Mouse (Mus musculus) kidney, postnatal 0 days (tissue): Measurements from ENCODE around the gene Cd81. TPM values are rescaled to one million over a fixed set of nuclear protein-coding genes. Genes with fewer than 3 reads are reported as not detected.

Source experiments
- ATAC-seq: fragments of 200-750 bp; cut with Nextera tagmentation; replicated peaks from 2 replicates; pipeline ENCODE4 v1.8.0; 2017; ENCODE audit warnings: low read depth, moderate number of reproducible peaks, moderate TSS enrichment, moderate library complexity; ENCODE audit not compliant: low FRiP score
- DNase-seq: peaks from one replicate; pipeline ENCODE4 v3.0.0-alpha.2; 2016; ENCODE audit warnings: low spot score
- H3K27ac ChIP-seq: fragments of 300-500 bp; sonication (generic); 2 replicates; pipeline ENCODE4 v1.5.1; 2014; ENCODE audit warnings: mild to moderate bottlenecking
- H3K27me3 ChIP-seq: fragments of 300-500 bp; sonication (generic); 2 replicates; pipeline ENCODE4 v1.6.1; 2014; ENCODE audit warnings: low read length, mixed read lengths; ENCODE audit not compliant: insufficient read depth
- H3K36me3 ChIP-seq: fragments of 300-500 bp; sonication (generic); 2 replicates; pipeline ENCODE4 v1.6.1; 2014; ENCODE audit warnings: low read length, mixed read lengths; ENCODE audit not compliant: insufficient read depth
- H3K4me1 ChIP-seq: fragments of 300-500 bp; sonication (generic); replicated peaks from 2 replicates; pipeline ENCODE4 v1.6.1; 2014; ENCODE audit warnings: antibody characterized with exemption, low read length, mixed read lengths; ENCODE audit not compliant: insufficient read depth
- H3K4me2 ChIP-seq: fragments of 300-500 bp; sonication (generic); 2 replicates; pipeline ENCODE4 v1.6.1; 2014; ENCODE audit warnings: mild to moderate bottlenecking, low read length, moderate library complexity, mixed read lengths
- H3K4me3 ChIP-seq: fragments of 300-500 bp; sonication (generic); replicated peaks from 2 replicates; pipeline ENCODE4 v1.5.1; 2014; ENCODE audit warnings: low read depth, low read length
- H3K9ac ChIP-seq: fragments of 300-500 bp; sonication (generic); 2 replicates; pipeline ENCODE4 v1.6.1; 2014; ENCODE audit warnings: low read depth, low read length
- H3K9me3 ChIP-seq: fragments of 300-500 bp; sonication (generic); replicated peaks from 2 replicates; pipeline ENCODE4 v1.6.1; 2016; ENCODE audit warnings: low read length, inconsistent platforms, mixed read lengths
- CTCF ChIP-seq: IDR thresholded peaks from 2 replicates; pipeline ENCODE4 v1.5.1; 2016; ENCODE audit warnings: antibody characterized with exemption, low read depth, mild to moderate bottlenecking, moderate library complexity
- WGBS: fragments of 180-500 bp; shearing (Covaris S2); extraction: QIAGEN DNeasy Blood & Tissue Kit; methylation state at CpG from one replicate; pipeline ENCODE4 v1.1.7; 2014; 5-methylcytosine and 5-hydroxymethylcytosine counted together
- polyA plus RNA-seq: library from polyadenylated mRNA; unstranded; fragments of >200 nt; fragmentation: Nextera tagmentation; extraction: Ambion mirVana; gene quantifications from 2 replicates; pipeline ENCODE4 v1.2.1, GENCODE M21; 2015

Cd81 gene
- polyA plus RNA-seq, 1 experiment from 2014 or later, result 621 TPM

DNA sequence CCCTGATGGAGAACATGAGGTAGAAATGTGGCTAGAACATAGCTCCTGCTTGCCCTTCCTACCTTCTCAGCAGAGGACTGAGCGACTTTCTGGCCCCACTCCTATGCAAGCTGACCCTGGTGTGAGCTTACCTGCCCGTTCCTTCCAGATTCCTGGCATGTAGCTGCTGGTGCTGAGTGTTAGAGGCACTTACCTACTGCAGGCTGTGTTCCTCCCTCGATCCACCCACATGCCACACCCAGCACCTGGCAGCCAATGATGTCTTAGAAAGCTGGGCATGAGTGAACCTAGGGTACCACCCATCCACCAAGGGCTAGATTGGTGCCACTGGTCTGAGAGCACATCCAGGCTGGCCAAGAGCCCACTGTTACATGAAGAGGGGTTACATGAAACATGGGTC, 41.3 kb downstream of the Cd81 start:
- ATAC-seq, result no peak
- no peaks in the 10 kb centered on the region for H3K36me3 ChIP-seq
- no peak overlapping the region for H3K27ac ChIP-seq
- H3K9me3 ChIP-seq, result no peaks in the 10 kb centered on the region
- DNase-seq, result no peak
- H3K4me2 ChIP-seq, result no peak overlapping the region
- H3K27me3 ChIP-seq, result no peaks in the 10 kb centered on the region
- TF ChIP-seq CTCF, result no peak
- no peak overlapping the region for H3K4me3 ChIP-seq
- WGBS, result 74% methylated on average over 3 of the region's 3 CpGs
- no peak overlapping the region for H3K9ac ChIP-seq
- no peaks in the 10 kb centered on the region for H3K4me1 ChIP-seq

DNA sequence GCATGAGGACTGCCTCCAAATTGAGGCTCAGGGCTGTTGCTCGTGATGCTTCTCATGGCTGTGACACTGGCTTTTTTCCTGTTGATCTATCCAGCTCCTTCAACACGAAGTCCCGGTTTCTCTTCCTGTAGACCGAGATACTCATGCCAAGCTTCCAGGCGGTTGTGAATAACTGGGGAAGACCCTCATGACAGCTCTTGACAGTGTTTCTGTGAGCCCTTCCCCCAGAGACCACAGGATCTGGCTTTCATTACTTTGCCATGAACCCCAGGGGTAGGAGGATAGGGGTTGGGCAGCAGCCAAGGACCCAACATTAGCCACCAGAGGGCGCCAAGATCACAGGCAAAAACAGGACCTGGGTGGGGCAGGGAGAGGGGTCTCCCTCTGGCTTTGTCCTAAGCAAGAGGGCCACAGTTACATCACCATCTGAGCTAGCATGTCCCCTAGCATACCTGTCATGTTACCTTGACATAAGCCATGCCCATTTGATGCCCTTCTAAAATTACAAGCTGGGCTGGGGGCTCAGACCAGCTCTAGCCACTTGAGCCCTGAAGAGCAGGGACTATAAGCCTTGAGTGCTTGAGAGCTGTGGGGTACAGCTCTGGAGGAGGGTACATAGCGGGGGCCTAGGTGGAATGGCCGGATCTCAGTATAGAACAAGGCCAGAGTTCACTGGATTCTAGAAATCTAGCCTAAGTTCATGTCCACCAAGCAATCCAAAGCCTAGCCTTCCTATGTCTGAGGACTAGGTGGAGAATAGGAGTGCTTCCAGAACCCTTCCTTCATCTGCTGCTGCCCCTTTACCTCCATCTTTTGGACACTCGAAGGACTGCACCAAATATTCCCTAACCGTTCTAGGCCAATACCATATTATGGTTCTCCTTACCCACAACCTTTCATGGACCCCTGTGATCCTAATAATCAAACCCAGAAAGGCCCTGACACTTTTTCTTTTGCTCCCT, 42.3 kb downstream of the Cd81 start, which contains the start of gene Trpm5:
Gene Trpm5, minus strand, starts transcription at position 51 of the 962 bp plus-strand sequence.
- peak; percentile 70 for DNase-seq
- Histone ChIP-seq H3K4me1 (no peaks in the 10 kb centered on the region), H3K9ac (no peak within 1 kb of the TSS), H3K4me3 (no peak within 1 kb of the TSS), H3K36me3 (no peaks in the 10 kb centered on the region), H3K4me2 (no peak within 1 kb of the TSS), H3K27me3 (no peaks in the 10 kb centered on the region), H3K27ac (no peak within 1 kb of the TSS), H3K9me3 (no peaks in the 10 kb centered on the region)
- peak; percentile 90 for TF ChIP-seq CTCF
- 42% methylated on average over 10 of the region's 10 CpGs for WGBS
- ATAC-seq, result peak; percentile 41; the same call in 1 of the 2 replicates

DNA sequence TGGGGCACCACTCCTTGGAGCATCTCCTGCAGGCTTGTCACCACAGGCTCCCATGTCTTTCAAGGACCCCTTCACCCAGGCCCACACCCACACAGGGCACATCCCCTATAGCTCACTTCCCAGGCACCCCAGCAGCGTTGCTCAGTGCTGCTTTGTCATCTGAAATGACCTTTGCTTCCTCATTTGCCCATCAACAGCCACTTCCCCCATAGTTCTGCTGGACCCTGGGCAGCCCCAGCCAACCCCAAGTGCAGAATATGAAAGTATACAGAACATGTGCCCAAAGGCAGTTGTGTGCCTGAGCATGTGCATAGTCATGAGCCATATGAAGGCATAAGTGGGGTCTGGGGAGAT, 43.0 kb downstream of the Cd81 start:
- no peak for ATAC-seq
- Histone ChIP-seq H3K9me3 (no peaks in the 10 kb centered on the region), H3K27ac (no peak overlapping the region), H3K4me3 (no peak overlapping the region), H3K4me1 (0 out of 2 replicates have a peak, but pooled peaks cover 1% of the 10 kb centered on the region), H3K36me3 (no peaks in the 10 kb centered on the region), H3K27me3 (no peaks in the 10 kb centered on the region), H3K9ac (no peak overlapping the region), H3K4me2 (no peak overlapping the region)
- 46% methylated on average over 1 of the region's 1 CpGs for WGBS
- DNase-seq, result no peak
- no peak for TF ChIP-seq CTCF

DNA sequence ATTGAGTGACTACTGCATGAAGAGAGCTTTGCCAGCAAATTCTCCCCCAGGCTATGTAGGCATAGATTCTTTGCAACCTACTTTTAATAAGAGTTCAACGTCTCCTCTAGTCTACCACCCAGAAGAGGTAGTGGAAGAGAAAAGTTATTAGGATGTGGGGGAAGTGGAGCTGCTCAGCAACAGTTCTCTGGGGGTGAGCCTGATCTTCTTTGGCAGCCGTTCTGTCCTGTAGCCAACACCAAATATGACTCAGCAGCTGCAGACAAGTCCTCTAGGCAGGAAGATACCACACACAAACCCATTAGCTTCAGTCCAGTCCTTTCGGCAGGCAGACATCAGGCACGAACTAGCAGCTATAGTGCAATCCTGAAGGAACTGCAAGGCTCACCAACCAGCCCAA, 48.2 kb downstream of the Cd81 start:
- DNase-seq, result no peak
- TF ChIP-seq CTCF, result no peak
- no peaks in the 10 kb centered on the region for H3K9me3 ChIP-seq

DNA sequence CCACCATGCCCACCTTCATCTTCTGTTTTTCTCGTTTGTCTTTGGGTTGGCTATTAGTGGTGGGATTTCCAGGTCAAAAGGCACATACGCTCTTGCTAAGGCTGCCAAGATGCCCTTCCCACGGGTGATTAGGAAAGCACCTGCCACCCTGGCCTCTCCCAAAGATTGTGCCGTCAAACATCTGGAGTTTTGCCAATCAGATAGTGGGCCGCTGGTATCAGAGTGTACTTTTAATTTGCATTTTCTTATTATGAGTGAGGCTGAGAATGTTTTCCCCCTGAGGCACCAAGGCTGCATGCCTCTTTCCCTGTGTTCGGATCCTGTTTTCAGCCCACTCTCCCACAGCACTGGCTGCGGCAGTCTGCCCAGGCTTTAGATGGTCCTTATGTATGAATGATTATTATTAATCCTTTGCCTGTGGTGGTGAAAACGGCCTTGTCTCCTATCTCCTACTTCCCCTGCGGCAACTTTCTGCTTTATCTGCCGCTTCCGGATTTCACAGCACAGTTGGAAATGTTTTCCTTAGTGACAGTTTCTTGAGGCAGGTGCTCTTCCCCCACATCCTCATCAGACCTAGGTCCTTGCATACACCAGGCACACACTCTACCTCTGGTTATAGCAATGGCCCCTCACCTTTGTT, 52.8 kb downstream of the Cd81 start:
- no peak for DNase-seq
- no peak overlapping the region for H3K4me3 ChIP-seq

More for the DNA sequence above, 48.2 kb downstream of the Cd81 start:
- Histone ChIP-seq H3K36me3 (no peaks in the 10 kb centered on the region), H3K9ac (no peak overlapping the region), H3K4me1 (0 out of 2 replicates have a peak, but pooled peaks cover 2% of the 10 kb centered on the region), H3K27ac (no peak overlapping the region), H3K27me3 (no peaks in the 10 kb centered on the region), H3K4me2 (no peak overlapping the region), H3K4me3 (no peak overlapping the region)
- 49% methylated on average over 4 of the region's 4 CpGs for WGBS
- ATAC-seq, result no peak

DNA sequence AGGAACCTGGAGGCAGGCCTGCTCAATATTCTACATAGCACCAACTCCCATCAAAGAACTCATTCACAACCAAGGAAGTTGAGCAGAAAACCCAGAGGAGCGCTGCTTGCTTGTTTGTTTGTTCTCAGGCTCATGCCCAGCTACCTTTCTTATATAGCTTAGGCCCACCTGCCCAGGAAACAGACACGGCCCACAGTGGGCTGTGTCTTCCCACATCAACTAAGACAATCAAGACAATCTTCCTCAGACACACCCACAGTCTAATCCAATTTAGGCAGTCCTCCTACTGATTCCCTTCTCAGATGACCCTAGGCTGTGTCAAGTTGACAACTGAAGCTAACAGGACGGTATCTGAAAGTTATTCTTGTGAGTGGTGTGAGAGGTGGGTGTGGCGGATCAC, 53.5 kb downstream of the Cd81 start, which contains the start of gene Kcnq1:
Gene Kcnq1, plus strand, starts transcription at position 301 of the 400 bp plus-strand sequence.
- TF ChIP-seq CTCF, result no peak
- peak within 1 kb of the TSS; percentile 70; the same call in 1 of the 2 replicates for H3K27ac ChIP-seq
- H3K4me2 ChIP-seq, result peak within 1 kb of the TSS; percentile 81
- no peak for ATAC-seq
- H3K9ac ChIP-seq, result peak within 1 kb of the TSS; percentile 44
- H3K27me3 ChIP-seq, result peaks cover 14% of the 10 kb centered on the region
- H3K9me3 ChIP-seq, result no peaks in the 10 kb centered on the region
- WGBS, result 68% methylated on average over 4 of the region's 4 CpGs
- H3K4me3 ChIP-seq, result peak within 1 kb of the TSS; percentile 41
- DNase-seq, result no peak
- no peaks in the 10 kb centered on the region; the same call in 1 of the 2 replicates for H3K4me1 ChIP-seq
- H3K36me3 ChIP-seq, result no peaks in the 10 kb centered on the region

More for the DNA sequence above, 52.8 kb downstream of the Cd81 start:
- H3K9ac ChIP-seq, result no peak overlapping the region
- no peaks in the 10 kb centered on the region for H3K9me3 ChIP-seq
- no peak for ATAC-seq
- TF ChIP-seq CTCF, result no peak
- no peak overlapping the region for H3K4me2 ChIP-seq
- H3K4me1 ChIP-seq, result peaks cover 2% of the 10 kb centered on the region; the same call in 1 of the 2 replicates
- 58% methylated on average over 11 of the region's 11 CpGs for WGBS
- peaks cover 14% of the 10 kb centered on the region for H3K27me3 ChIP-seq
- H3K27ac ChIP-seq, result no peak overlapping the region
- H3K36me3 ChIP-seq, result no peaks in the 10 kb centered on the region
